Mouse (Mus musculus): ENCODE measurements around the gene Atp5d. TPM values are rescaled to one million over a fixed set of nuclear protein-coding genes. Genes with fewer than 3 reads are reported as not detected.

Atp5d gene
- polyA plus RNA-seq, 1 experiment from 2014 or later = 355 TPM

GRCm38 (mm10) chr10:80135161-80135560, 3.3 kb upstream of the Atp5d start:
- Histone ChIP-seq H3K27ac (ENCODE audit: low read depth, low read length) (no peak overlapping the region), H3K4me3 (ENCODE audit: low read depth, low read length) (no peak overlapping the region), H3K36me3 (ENCODE audit: control insufficient read depth, insufficient read depth, low read length) (peaks cover 4% of the 10 kb centered on the region; the same call in 1 of the 2 replicates), H3K4me1 (ENCODE audit: control insufficient read depth, insufficient read depth, low read length) (peaks cover 41% of the 10 kb centered on the region), H3K9ac (ENCODE audit: low read length) (no peak overlapping the region), H3K27me3 (ENCODE audit: control insufficient read depth, insufficient read depth, low read length) (peaks cover 23% of the 10 kb centered on the region), H3K9me3 (ENCODE audit: control insufficient read depth, low read length) (no peaks in the 10 kb centered on the region), H3K4me2 (no peak overlapping the region)
- ATAC-seq (ENCODE audit: low FRiP score) (no peak), DNase-seq (ENCODE audit: low spot score, missing footprints) (no peak)
- 92% methylated on average over 10 of the region's 10 CpGs for WGBS

- H3K4me1 ChIP-seq (ENCODE audit: control insufficient read depth, insufficient read depth, low read length) = peaks cover 41% of the 10 kb centered on the region
- 0 out of 2 replicates have a peak, but pooled peaks cover 3% of the 10 kb centered on the region for H3K36me3 ChIP-seq (ENCODE audit: control insufficient read depth, insufficient read depth, low read length)
- no peak for DNase-seq (ENCODE audit: low spot score, missing footprints)
- no peaks in the 10 kb centered on the region for H3K9me3 ChIP-seq (ENCODE audit: control insufficient read depth, low read length)
- no peak overlapping the region for H3K4me2 ChIP-seq
- no peak overlapping the region for H3K4me3 ChIP-seq (ENCODE audit: low read depth, low read length)
- H3K9ac ChIP-seq (ENCODE audit: low read length) = no peak overlapping the region
- ATAC-seq (ENCODE audit: low FRiP score) = no peak
- 85% methylated on average over 1 of the region's 1 CpGs for WGBS
- no peak overlapping the region for H3K27ac ChIP-seq (ENCODE audit: low read depth, low read length)
- peaks cover 23% of the 10 kb centered on the region for H3K27me3 ChIP-seq (ENCODE audit: control insufficient read depth, insufficient read depth, low read length)
These were observed 2.8 kb upstream of the Atp5d start for GRCm38 (mm10) chr10:80135641-80136040.

DNA sequence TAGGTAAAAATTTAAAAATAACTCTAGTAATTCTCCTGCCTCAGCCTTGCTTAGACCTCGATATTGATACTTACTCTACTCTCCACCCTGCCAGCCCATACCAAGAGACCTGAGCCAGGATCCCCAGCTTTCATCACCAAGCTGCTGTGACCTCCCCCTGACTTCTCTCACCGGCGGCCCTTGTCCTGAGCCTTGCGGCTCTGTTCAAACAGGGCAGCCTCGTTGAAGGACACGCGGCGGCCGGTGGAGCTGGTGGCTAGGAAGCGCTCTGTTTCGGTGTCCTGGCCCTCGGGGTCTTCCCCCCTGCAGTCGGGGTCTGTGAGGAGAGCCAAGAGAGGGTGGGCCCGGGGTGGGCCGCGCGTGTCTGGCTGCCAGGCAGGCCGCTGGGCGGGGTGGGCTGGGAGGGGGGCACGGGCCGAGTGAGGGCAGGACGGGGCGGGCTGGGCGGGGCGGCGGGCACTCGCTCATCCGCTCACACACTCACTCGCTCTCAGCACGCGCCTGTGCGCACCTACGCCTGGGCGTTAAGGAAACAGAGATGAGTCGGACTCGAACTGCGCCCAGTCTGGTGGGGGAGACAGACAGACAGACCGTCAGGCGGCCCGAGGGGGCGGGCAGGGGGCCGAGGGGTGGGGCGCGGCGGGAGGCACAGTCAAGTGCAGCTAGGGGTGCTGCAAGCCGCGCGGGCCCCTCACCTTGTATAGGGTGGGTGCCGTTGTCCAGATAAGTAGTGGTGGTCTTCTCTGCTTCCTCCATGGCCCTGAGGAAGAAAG, 2.1 kb upstream of the Atp5d start:
- peaks cover 22% of the 10 kb centered on the region for H3K27me3 ChIP-seq (ENCODE audit: control insufficient read depth, insufficient read depth, low read length)

GRCm38 (mm10) chr10:80136952-80137625, 1.3 kb upstream of the Atp5d start:
- H3K9ac ChIP-seq (ENCODE audit: low read length) = peak overlapping the region; percentile 87
- H3K4me3 ChIP-seq (ENCODE audit: low read depth, low read length) = peak overlapping the region; percentile 74
- DNase-seq (ENCODE audit: low spot score, missing footprints) (no peak), ATAC-seq (ENCODE audit: low FRiP score) (no peak)
- H3K4me1 ChIP-seq (ENCODE audit: control insufficient read depth, insufficient read depth, low read length) = peaks cover 30% of the 10 kb centered on the region
- H3K36me3 ChIP-seq (ENCODE audit: control insufficient read depth, insufficient read depth, low read length) = no peaks in the 10 kb centered on the region
- H3K27ac ChIP-seq (ENCODE audit: low read depth, low read length) = no peak overlapping the region; the same call in 1 of the 2 replicates
- no peaks in the 10 kb centered on the region for H3K9me3 ChIP-seq (ENCODE audit: control insufficient read depth, low read length)
- peaks cover 21% of the 10 kb centered on the region for H3K27me3 ChIP-seq (ENCODE audit: control insufficient read depth, insufficient read depth, low read length)
- peak overlapping the region; percentile 94 for H3K4me2 ChIP-seq
- WGBS = 4% methylated on average over 29 of the region's 29 CpGs

More for the DNA sequence above, 2.1 kb upstream of the Atp5d start:
- no peak for ATAC-seq (ENCODE audit: low FRiP score)
- H3K36me3 ChIP-seq (ENCODE audit: control insufficient read depth, insufficient read depth, low read length) = no peaks in the 10 kb centered on the region
- peak overlapping the region; percentile 74; the same call in 1 of the 2 replicates for H3K4me3 ChIP-seq (ENCODE audit: low read depth, low read length)
- no peak overlapping the region for H3K9ac ChIP-seq (ENCODE audit: low read length)
- no peak for DNase-seq (ENCODE audit: low spot score, missing footprints)
- H3K4me2 ChIP-seq = peak overlapping the region; percentile 94
- H3K27ac ChIP-seq (ENCODE audit: low read depth, low read length) = no peak overlapping the region
- no peaks in the 10 kb centered on the region for H3K9me3 ChIP-seq (ENCODE audit: control insufficient read depth, low read length)
- peaks cover 38% of the 10 kb centered on the region for H3K4me1 ChIP-seq (ENCODE audit: control insufficient read depth, insufficient read depth, low read length)
- WGBS = 15% methylated on average over 46 of the region's 49 CpGs

GRCm38 (mm10) chr10:80137626-80138552, 543 bp upstream of the Atp5d start:
- Histone ChIP-seq H3K27me3 (ENCODE audit: control insufficient read depth, insufficient read depth, low read length) (peaks cover 21% of the 10 kb centered on the region), H3K27ac (ENCODE audit: low read depth, low read length) (peak overlapping the region; percentile 76), H3K9me3 (ENCODE audit: control insufficient read depth, low read length) (no peaks in the 10 kb centered on the region), H3K4me2 (peak overlapping the region; percentile 94), H3K9ac (ENCODE audit: low read length) (peak overlapping the region; percentile 87), H3K4me3 (ENCODE audit: low read depth, low read length) (peak overlapping the region; percentile 74), H3K36me3 (ENCODE audit: control insufficient read depth, insufficient read depth, low read length) (no peaks in the 10 kb centered on the region), H3K4me1 (ENCODE audit: control insufficient read depth, insufficient read depth, low read length) (peaks cover 32% of the 10 kb centered on the region)
- 5% methylated on average over 24 of the region's 33 CpGs for WGBS
- ATAC-seq (ENCODE audit: low FRiP score) = no peak
- peak; percentile 96 for DNase-seq (ENCODE audit: low spot score, missing footprints)

DNA sequence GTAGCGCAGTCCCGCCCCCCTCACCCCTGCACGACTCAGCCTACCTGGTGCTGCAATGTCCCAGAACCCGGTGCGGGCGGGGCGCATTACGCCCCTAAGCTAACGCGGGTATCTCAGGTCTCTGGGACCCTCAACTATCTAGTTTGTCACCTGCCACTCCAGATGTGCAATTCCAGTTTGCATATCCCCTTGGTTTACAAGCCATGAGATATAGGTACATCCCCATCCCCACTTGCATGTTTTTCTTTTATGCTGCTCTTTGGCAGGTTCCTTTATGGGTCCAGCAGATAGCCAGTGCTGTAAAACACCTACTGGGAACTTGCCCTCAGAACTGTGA, 975 bp downstream of the Atp5d start:
- ATAC-seq (ENCODE audit: low FRiP score) = no peak

GRCm38 (mm10) chr10:80139975-80140665, 1.7 kb downstream of the Atp5d start:
- Histone ChIP-seq H3K4me3 (ENCODE audit: low read depth, low read length) (no peak overlapping the region), H3K9ac (ENCODE audit: low read length) (no peak overlapping the region), H3K36me3 (ENCODE audit: control insufficient read depth, insufficient read depth, low read length) (0 out of 2 replicates have a peak, but pooled peaks cover 2% of the 10 kb centered on the region), H3K27me3 (ENCODE audit: control insufficient read depth, insufficient read depth, low read length) (peaks cover 21% of the 10 kb centered on the region), H3K4me1 (ENCODE audit: control insufficient read depth, insufficient read depth, low read length) (peaks cover 34% of the 10 kb centered on the region), H3K27ac (ENCODE audit: low read depth, low read length) (no peak overlapping the region), H3K9me3 (ENCODE audit: control insufficient read depth, low read length) (no peaks in the 10 kb centered on the region), H3K4me2 (no peak overlapping the region)
- WGBS = 73% methylated on average over 11 of the region's 11 CpGs
- ATAC-seq (ENCODE audit: low FRiP score) (no peak), DNase-seq (ENCODE audit: low spot score, missing footprints) (no peak)

More for the DNA sequence above, 975 bp downstream of the Atp5d start:
- Histone ChIP-seq H3K9me3 (ENCODE audit: control insufficient read depth, low read length) (no peaks in the 10 kb centered on the region), H3K27me3 (ENCODE audit: control insufficient read depth, insufficient read depth, low read length) (peaks cover 21% of the 10 kb centered on the region), H3K9ac (ENCODE audit: low read length) (peak overlapping the region; percentile 87), H3K4me3 (ENCODE audit: low read depth, low read length) (peak overlapping the region; percentile 74), H3K4me2 (peak overlapping the region; percentile 94), H3K4me1 (ENCODE audit: control insufficient read depth, insufficient read depth, low read length) (peaks cover 34% of the 10 kb centered on the region), H3K36me3 (ENCODE audit: control insufficient read depth, insufficient read depth, low read length) (0 out of 2 replicates have a peak, but pooled peaks cover 2% of the 10 kb centered on the region), H3K27ac (ENCODE audit: low read depth, low read length) (peak overlapping the region; percentile 76)
- 2% methylated on average over 10 of the region's 10 CpGs for WGBS
- DNase-seq (ENCODE audit: low spot score, missing footprints) = no peak

- DNase-seq (ENCODE audit: low spot score, missing footprints) (no peak), ATAC-seq (ENCODE audit: low FRiP score) (no peak)
- Histone ChIP-seq H3K9ac (ENCODE audit: low read length) (peak within 1 kb of the TSS; percentile 17), H3K27me3 (ENCODE audit: control insufficient read depth, insufficient read depth, low read length) (peaks cover 19% of the 10 kb centered on the region), H3K27ac (ENCODE audit: low read depth, low read length) (0 out of 2 replicates have a peak within 1 kb of the TSS, but pooled peaks have one; percentile 26), H3K4me3 (ENCODE audit: low read depth, low read length) (peak within 1 kb of the TSS; percentile 74), H3K4me2 (peak within 1 kb of the TSS; percentile 81), H3K4me1 (ENCODE audit: control insufficient read depth, insufficient read depth, low read length) (peaks cover 34% of the 10 kb centered on the region), H3K9me3 (ENCODE audit: control insufficient read depth, low read length) (no peaks in the 10 kb centered on the region), H3K36me3 (ENCODE audit: control insufficient read depth, insufficient read depth, low read length) (0 out of 2 replicates have a peak, but pooled peaks cover 2% of the 10 kb centered on the region)
- WGBS = 72% methylated on average over 10 of the region's 10 CpGs
These were observed 2.2 kb downstream of the Atp5d start, which contains the start of gene Cbarp for GRCm38 (mm10) chr10:80140666-80141035. Gene Cbarp, minus strand, starts transcription at chr10:80140835.

Data from midbrain, embryonic 11.5 days (tissue).